Mouse (Mus musculus): Measurements from ENCODE around the gene Surf6. TPM values are rescaled to one million over a fixed set of nuclear protein-coding genes. Genes with fewer than 3 reads are reported as not detected.

Surf6 gene
- total RNA-seq, 4 experiments from 2014 or later = 11.0 to 13.7 (median 12.1) TPM

Other genes starting within 250 kb of the Surf6 start
- not detected for gene Lcn4, start 231.6 kb downstream of the Surf6 start, total RNA-seq (2022)
- gene Abo, start 37.9 kb downstream of the Surf6 start, total RNA-seq (2022) = not detected
- 10 to 100 TPM; 24.2 to 26.9 (median 24.8) TPM for gene Med22, start 7.8 kb upstream of the Surf6 start, total RNA-seq (2022)
- gene Rpl7a, start 7.9 kb upstream of the Surf6 start, total RNA-seq (2022) = 100 to 1,000 TPM; 268 to 317 (median 304) TPM
- gene Surf2, start 13.5 kb upstream of the Surf6 start, total RNA-seq (2022) = 10 to 100 TPM; 15.0 to 21.4 (median 17.0) TPM
- 10 to 100 TPM; 58.5 to 70.1 (median 64.5) TPM for gene Surf1, start 13.7 kb upstream of the Surf6 start, total RNA-seq (2022)
- 10 to 100 TPM; 85.4 to 92.1 (median 86.7) TPM for gene Surf4, start 31.0 kb upstream of the Surf6 start, total RNA-seq (2022)
- gene Stkld1, start 31.2 kb upstream of the Surf6 start, total RNA-seq (2022) = not detected
- 10 to 100 TPM; 10.5 to 15.1 (median 13.1) TPM for gene Rexo4, start 61.5 kb upstream of the Surf6 start, total RNA-seq (2022)
- gene Adamts13, start 70.5 kb upstream of the Surf6 start, total RNA-seq (2022) = not detected
- gene Cacfd1, start 107.0 kb upstream of the Surf6 start, total RNA-seq (2022) = 10 to 100 TPM; 44.4 to 51.6 (median 48.5) TPM
- 1 to 10 TPM in 1 of 4 experiments, under 1 TPM in 3; 0.27 to 1.5 (median 0.56) TPM for gene Slc2a6, start 125.1 kb upstream of the Surf6 start, total RNA-seq (2022)
- not detected for gene Mymk, start 169.3 kb upstream of the Surf6 start, total RNA-seq (2022)
- gene Adamtsl2, start 176.5 kb upstream of the Surf6 start, total RNA-seq (2022) = 1 to 10 TPM; 4.4 to 6.6 (median 5.1) TPM
- under 1 TPM; 0.27 to 0.63 (median 0.48) TPM for gene Fam163b, start 239.6 kb upstream of the Surf6 start, total RNA-seq (2022)

All from heart, adult 8-10 months (tissue).